Mouse (Mus musculus) layer of hippocampus, postnatal 36 days (tissue): Measurements from ENCODE around the gene Tnnc2. TPM values are rescaled to one million over a fixed set of nuclear protein-coding genes. Genes with fewer than 3 reads are reported as not detected.
A peak's percentile ranks its signal among the peaks of the same experiment; 100 is the strongest.

Source experiments
- DNase-seq, 2 experiments: peaks; one replicate each; pipeline ENCODE4 v3.0.0; 2022
- total RNA-seq, 2 experiments: library from RNA; stranded (reverse); gene quantifications; 2 replicates each; pipeline ENCODE4 v1.2.3; 2021

The Tnnc2 gene
- total RNA-seq, 2 experiments from 2014 or later = not detected

DNA sequence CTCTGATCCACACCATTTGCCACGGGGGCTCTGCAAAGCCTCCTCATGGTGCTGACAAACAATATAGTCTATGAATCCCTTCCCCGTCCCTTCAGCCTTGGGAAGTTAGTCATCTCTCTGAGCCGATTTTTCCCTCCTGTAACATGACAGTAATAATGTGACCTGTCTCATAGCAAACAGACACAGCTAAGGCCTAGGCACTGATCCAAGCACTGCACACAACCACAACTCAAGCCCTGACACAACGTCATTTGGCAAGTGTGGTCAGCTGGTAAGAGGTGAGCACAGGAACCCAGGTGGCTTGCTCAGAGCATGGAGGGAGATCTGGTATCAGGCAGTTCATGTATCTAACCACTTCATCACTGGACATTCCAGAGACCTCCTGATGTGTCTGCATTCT is 16.1 kb upstream of the Tnnc2 start:
- no peak for DNase-seq

DNA sequence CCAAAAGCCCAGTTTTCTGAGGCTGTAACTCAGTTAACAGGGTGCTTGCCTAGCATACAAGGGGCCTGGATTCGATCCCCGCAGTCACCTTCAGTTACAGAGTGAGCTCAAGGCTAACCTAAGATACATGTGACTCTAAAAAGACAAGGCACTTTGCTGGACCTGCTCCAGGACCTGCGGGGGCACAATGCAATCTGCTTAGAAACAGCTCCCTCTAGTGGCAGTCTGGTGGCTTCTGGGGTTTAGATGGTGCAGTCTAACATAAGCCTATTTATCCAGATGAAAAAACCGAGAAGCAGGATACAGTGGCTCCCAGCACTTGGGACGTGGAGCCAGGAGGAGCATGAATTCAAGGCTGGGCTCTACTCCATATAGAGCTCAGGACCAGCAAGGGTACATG is 14.5 kb upstream of the Tnnc2 start:
- peak; percentile 74 to 81 for DNase-seq

DNA sequence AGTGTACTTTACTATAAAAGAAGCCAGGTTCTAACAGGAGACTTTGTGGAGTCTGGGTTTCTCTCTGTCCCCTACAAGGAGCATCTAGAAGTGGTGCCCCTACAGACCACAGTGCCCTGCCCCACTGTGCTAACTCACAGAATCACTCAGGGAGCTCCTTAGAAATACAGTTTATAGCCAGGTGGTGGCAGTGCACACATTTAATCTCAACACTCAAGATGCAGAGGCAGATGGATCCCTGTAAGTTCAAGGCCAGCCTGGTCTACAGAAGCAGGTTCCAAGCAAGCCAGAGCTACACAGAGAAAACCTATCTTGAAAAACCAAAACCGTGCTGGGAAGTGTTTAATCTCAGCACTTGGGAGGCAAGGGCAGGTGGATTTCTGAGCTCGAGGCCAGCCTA is 14.0 kb upstream of the Tnnc2 start:
- DNase-seq = no peak

DNA sequence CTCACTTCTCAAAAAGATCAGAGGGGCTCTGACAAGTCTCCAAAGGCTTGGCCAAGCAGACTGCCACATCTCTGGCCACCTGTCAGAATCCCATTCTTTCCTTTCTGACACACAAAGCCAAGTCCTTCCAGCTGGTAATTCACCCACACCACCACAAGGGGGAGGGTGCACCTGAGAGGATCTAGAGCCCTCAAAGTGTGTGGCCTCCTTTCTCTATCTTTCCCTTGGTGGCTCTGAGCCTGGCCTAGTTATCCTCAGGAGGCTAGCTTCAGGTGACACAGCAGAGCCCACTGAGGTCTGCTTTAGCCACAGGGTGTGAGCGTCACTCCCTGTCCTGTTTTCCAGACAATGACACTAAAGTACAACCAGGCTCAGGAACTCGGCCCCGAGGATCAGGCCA is 13.5 kb upstream of the Tnnc2 start:
- DNase-seq = no peak

DNA sequence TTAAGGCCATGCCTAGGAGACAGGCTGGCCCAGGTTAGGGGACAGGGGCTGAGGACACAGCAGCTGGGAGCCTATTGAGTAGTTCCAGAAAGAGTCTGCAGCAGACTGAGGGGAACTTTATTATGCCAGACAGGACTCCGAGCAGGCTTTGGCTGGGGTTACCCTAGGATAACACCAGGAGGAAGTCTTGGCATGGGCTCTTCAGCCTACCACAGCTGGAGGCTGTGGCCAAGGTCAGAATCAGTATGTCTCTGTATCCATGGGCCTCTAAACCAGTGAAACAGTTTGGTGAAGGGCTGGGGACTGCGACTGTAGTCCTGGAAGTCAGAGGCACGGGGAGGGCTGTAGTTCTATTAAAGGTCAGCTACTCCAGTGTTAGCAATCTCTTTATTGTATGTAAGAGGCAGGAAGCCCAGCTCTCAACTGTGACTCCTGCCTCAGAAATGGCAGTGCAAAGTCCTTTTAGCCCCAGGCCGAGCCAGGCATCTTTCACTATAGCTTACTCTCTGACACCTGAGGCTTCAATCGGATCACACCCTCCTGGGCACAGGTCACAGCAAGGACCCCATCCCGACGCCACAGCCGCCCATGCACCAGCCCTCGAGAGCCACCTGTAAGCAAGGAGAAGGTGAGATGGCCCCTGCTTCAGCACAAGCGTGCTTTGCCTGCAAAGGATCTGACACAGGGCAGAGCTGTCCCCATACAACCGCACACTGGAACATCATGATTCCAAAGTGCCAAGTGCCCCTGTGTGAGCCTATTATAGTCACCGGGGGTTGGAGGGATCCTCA is 12.8 kb upstream of the Tnnc2 start:
- no peak for DNase-seq

DNA sequence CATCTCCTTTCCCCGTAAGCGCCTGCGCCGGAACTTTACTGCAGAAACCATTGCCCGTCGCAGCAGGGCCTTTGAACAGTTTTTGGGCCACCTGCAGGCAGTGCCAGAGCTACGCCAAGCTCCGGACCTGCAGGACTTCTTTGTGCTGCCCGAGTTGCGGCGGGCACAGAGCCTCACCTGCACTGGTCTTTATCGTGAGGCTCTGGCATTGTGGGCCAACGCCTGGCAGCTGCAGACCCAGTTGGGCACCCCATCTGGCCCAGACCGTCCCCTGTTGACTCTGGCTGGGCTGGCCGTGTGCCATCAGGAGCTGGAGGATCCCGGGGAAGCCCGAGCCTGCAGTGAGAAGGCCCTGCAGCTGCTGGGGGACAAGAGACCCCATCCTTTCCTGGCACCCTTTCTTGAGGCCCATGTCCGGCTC is 12.1 kb upstream of the Tnnc2 start:
- no peak for DNase-seq

DNA sequence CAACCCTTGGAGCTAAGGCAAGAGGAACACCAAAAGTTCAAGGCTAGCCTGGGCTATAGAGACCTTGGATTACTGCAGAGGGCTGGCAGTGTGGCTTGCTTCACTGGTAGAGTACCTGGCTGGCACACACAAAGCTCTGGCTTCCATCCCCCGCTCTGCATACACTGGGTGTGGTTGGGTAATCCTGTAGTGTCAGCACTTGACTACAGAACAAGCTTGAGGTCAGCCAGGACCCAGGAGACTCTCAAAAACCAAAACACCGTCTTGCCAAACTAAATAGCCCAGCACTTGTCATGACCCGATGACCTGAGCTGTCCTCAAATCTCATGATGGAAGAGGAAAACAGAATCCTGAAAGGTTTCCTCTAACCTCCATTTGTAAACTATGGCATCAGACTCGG is 10.7 kb upstream of the Tnnc2 start:
- DNase-seq = no peak

DNA sequence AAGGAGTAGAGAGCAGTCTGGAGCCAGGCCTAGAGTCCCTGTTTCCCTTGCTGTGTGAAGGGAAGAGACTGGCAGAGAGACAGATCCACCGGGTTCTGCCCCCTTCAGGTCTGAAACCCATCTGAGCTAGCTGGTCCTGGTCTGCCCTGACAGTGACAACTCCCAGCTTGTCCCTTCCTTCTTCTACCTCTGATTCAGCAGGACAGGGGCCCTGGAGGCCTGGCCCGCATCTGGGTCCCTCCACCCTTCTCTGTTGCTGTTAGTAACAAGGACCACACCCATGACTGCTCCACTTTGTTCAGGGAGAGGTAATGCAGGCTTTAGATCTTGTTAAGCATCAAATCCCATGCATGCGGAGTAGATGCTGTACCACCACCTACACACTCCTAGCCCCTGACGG is 8.6 kb upstream of the Tnnc2 start:
- no peak for DNase-seq

DNA sequence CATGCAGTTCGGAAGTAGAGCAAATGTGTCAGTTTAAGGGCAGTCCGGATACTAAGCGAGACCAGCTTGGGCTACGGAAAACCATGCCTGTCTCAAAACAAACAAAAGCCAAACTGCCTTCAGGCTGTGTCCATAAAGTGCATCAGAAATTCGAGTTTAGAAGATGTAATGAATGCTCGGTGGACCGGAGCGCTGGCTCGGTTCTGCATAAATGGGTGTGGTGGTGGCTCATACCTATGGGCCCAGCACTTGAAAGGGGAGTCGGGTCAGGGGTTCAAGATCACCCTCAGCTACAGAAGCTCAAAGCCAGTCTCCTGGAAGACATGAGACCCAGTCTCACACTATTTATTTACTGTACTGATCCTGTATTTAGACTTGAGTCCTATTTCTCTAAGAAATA is 8.0 kb upstream of the Tnnc2 start:
- DNase-seq = no peak

DNA sequence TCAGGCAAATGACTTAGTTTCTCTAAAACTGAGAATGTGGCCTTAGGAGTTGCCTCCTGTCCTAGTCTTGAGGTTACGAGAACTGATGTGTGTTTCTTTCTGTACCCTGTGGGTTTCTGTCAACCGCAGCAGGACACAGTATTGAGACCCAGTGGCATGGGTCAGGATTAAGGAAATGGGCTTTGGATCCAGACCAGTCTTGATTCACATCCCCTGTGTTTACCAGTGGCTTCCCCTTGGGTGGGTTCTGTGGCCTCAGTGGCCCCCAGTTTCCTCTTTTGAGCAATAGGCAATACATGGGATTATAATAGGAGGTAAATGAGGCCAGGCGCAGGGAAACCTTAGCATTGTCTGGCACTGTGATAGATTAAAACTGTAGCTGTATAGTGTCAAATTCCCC is 7.3 kb upstream of the Tnnc2 start:
- DNase-seq = no peak

DNA sequence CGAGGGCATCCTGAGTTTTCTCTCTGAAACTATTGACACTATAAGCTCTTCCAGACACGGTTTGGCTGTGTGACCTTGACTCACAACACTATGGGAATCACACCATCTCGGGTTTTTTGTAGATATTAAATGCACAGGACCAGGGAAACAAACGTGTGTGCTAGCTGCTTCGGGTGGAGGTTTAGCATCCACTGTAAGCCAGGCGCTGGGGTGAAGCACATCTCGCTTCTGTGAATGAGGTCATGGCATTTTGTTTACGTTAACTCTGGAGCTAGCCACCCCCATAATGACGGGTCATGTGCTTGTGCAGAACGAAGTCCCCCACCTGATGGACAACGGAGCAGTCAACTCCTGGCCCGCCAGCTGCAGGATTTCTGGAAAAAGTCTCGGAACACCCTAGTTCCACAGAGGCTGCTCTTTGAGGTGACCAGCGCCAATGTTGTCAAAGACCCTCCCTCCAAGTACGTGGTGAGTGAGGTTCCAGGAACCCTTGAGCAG is 6.7 kb upstream of the Tnnc2 start:
- DNase-seq = no peak

DNA sequence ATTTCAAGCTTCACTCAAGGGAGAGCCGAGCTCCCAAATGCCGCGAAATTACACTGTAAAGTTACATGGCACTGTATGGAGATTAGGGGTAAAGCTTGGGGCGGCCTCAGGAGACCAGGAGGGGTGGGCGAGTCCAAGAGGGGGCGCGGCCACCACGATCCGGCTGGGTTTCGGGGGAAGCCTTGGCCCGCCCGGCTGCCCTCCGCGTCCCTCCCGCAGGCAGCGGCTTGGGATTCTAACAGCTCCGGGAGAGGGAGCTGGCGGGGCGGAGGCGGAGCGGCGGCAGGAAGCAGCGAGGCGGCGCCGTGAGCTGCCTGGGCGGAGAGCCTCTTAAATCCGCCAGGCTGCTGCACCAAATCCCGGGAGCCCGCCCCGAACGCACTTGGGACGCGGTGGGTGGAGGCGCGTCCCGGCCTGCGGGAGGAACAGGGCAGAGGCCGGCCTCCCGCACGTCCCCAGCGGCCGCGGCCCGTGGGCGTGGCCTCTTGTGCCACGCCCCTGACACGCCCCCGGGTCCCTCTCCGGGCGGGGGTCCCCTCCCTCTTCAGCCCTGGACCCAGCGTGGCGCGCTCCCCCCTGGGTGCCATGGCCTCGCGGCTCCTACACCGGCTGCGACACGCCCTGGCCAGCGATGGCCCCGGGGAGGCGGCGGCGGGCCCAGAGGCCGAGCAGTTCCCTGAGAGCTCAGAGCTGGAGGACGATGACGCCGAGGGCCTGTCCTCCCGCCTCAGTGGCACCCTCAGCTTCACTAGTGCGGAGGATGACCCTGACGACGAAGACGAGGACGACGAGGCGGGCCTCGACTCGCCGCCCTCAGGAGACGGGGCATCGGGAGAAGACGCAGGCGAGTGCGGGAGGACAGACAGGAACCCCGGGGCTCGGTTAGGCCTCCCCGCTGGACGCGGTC is 6.0 kb upstream of the Tnnc2 start, which contains the start of gene Snx21:
Gene Snx21, plus strand, starts transcription at position 343 of the 907 bp plus-strand sequence.
- DNase-seq = peak; percentile 87 to 88

DNA sequence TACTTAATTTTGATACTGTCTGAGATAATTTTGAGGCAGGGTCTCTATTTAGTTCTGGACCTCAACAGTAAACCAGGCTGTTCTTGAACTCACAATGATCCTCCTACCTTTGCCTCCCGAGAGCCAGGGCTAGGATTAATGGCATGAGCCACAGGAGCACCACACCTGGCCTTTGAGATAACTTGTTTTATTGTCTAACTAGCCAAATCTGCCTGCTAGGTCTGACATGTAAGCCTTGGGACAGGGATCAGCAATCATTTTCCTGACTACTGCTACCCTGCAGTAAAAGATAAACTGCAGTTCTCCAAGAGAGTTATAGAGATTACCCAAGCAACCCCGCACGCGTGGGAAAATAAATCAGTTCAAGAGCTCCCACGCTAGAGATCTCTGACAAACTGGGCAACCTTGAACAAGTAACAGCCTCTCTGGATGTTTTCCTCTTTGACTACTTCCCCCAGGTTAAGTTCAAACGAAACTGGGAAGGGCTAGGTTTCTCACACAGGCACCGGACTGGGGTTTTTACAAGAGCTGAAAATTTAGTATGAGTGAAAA is 5.2 kb upstream of the Tnnc2 start:
- no peak for DNase-seq

DNA sequence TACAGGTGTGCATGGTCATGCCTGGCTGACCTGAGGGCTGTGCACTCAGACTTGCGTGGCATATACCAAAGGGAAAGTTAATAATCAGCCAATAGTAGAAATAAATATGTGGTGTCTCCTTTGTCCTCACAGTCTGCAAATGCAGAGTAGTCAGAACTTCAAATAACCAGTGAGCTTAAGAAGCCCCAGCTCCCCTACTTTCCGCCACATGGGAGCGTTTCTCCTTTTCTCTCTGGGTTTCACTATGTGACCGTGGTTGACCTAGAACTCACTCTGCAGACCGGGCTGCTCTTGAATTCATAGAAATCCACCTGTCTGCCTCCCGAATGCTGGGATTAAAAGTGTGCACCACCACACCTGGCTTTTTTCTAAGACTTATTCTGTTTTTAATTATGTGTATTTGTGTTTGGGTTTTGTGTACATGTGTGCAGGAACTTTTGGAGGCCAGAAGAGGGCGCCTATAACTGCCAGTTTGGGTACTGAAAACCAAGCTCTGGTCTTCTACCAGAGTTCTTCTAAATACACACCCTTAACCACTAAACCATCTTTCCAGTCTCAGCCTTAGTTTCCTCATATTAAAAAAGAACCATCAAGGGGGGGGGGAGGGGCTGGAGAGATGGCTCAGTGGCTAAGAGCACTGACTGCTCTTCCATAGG is 4.3 kb upstream of the Tnnc2 start:
- no peak for DNase-seq

DNA sequence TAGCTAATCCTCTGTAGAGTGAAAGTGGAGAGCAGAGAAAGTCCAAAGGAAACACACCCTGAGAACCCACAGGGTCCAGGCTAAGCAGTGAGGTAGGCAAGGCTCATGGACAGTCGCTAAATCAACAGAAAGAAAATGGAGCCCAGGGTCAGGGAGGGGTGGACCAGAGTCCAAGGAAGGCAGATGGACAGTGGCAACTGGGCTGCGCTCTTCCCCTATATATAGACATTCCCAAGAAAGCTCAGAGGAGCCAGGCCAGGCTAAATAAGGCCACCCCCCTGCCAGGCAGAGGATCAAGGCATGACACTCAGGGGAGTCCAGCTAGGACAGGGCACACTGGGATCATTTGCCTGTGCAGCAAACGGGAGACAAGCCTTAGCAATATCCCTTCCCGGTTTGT is 2.1 kb upstream of the Tnnc2 start:
- no peak for DNase-seq

DNA sequence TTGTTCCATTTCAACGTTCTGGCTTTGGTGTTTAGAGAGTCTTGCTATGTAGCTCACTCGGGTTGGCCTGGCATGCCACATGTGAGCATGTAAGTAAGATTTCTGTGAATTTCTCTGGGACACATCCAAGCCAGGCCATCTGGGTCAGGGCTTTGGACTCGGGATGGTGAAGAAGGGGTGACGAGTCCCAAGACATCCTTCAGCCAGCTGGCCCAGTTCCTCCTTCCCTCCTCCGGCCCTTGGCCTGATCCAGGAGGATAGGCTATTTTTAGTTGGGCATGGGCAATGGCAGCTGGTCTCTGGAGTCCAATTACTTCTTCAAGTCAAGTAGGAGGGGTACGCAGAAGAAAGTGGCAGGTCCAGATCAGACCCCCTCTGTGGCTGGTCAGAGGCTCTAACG is 958 bp downstream of the Tnnc2 start:
- no peak for DNase-seq

DNA sequence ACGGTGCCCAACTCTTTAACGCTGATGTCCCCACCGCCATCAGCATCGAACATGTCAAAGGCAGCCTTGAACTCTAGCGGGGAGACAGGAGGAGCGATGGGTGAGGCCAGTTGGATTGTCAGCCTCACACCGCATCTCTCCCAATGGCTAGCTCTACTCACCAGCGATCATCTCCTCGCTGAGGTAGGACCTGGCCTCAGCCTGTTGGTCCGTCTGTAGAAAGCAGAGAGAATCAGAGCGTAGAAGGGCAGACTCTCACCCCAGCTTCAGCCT is 1.8 kb downstream of the Tnnc2 start:
- DNase-seq = no peak

DNA sequence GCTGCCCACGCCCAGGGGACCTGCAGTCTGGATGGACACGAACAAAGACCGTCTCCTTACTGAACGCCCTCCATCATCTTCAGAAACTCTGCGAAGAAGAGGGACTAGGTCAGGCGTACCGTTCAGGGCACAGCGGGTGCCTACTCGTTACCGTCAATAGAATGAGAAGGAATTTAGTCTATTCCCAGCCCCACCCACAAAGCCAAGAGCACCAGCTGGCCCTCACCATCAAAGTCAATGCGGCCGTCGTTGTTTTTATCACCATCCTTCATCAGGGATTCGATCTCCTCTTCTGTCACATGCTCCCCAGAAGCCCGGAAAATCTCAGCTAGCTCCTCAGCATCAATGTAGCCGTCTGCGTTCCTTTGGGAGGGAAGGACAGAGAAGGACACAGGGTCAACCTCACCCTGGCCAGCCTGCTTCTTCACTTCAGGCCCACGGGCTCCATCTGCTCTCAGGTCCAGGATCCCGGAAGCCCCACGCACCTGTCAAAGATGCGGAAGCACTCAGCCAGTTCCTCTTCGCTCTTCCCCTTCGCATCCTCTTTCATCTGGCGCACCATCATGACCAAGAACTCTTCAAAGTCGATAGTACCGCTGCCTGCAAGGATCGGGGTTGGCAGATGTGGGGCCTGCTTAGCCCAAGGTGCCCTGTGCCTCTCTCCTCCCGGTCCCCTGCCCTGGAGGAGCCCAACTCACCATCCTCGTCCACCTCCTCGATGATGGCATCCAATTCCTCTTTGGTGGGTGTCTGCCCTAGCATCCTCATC is 2.3 kb downstream of the Tnnc2 start:
- DNase-seq = no peak

DNA sequence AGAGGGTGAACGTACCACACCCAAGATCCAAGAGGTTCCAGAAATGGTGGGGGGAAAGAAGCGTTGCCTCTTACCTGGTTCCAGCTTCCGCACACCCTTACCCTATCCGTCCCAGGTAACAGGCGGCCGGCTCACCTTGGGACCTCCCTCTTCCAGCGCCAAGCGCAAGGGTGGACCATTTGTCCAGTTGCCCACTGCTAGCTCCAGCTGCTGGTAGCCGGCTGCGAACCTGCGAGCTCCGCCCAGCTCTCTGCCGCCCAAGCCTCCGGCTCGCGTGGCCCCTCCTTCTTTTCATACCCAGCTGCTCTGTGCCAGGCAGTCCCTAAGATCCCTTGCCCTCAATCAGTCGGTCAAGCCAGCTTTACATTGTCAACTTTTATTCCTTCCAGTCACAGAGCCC is 3.0 kb downstream of the Tnnc2 start:
- DNase-seq = no peak

DNA sequence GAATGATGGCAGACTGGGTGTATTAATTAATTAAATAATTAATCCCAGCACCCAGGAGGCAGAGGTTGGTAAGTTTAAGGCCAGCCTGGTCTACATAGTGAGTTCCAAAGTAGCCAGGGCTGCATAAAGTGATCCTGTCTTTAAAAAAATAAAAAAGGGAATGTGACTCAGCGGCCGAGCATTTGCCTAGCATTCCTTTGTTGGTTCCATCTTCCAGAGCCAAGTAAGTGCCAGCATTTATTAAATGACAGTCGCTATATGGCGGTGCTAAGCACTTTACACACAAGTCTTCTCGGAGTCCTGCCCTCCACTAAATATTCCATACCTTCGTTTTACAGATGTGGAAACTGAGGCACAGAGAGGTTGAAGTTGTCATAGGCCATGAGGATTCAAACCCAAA is 3.6 kb downstream of the Tnnc2 start:
- DNase-seq = no peak

DNA sequence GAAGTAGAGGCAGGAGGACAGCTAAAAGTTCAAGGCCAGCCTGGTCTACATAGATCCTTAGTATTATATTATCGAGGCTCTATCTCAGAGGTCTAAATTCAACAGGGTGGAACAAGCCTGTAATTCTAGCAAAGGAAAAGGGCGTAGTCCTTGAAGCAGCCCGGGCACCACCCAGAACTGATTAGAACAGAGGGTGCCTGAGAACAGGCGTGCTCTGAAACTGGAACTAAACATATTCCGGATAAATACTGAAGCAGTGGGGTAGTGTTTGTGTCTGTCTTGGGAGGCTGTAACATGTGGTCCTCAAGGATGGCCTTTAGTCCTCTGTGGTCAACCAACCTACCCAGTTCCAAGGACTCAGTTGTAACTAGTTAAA is 5.8 kb downstream of the Tnnc2 start:
- DNase-seq = no peak
